Comparison of ENCODE assay signal across 7 mouse cellular contexts in genomic region chr12:11437907-11438447, GRCm38 (mm10). TPM values are rescaled to one million over a fixed set of nuclear protein-coding genes. Genes with fewer than 3 reads are reported as not detected.
DNase-seq lines count a peak whose midpoint lies in the region; ATAC-seq and TF ChIP-seq lines count a peak whose summit lies in the region.

No protein-coding gene starts in this region.

- peaks cover 18% of the 10 kb centered on the region for H3K27me3 ChIP-seq in lung, embryonic 14.5 days (ENCODE audit: insufficient read depth, low read length)
- H3K27me3 ChIP-seq in forebrain, embryonic 10.5 days (ENCODE audit: poor library complexity, severe bottlenecking), result peaks cover 50% of the 10 kb centered on the region
- 0 out of 2 replicates have a peak, but pooled peaks cover 21% of the 10 kb centered on the region for H3K27me3 ChIP-seq in limb, embryonic 14.5 days (ENCODE audit: control insufficient read depth, insufficient read depth, low read length)

- no peak overlapping the region for H3K27ac ChIP-seq in lung, embryonic 14.5 days (ENCODE audit: low read depth)
- H3K27ac ChIP-seq in forebrain, embryonic 10.5 days, result peak overlapping the region; percentile 60; the same call in 1 of the 2 replicates
- H3K27ac ChIP-seq in limb, embryonic 14.5 days (replicated peaks; ENCODE audit: low read depth, low read length), result no peak overlapping the region

- H3K4me2 ChIP-seq in lung, embryonic 14.5 days, result peak overlapping the region; percentile 74
- H3K4me2 ChIP-seq in limb, embryonic 14.5 days (replicated peaks; ENCODE audit: low read depth, low read length, severe bottlenecking), result peak overlapping the region; percentile 69

- peak overlapping the region; percentile 24 for H3K4me3 ChIP-seq in lung, embryonic 14.5 days (ENCODE audit: low read depth, low read length)
- H3K4me3 ChIP-seq in forebrain, embryonic 10.5 days, result peak overlapping the region; percentile 50
- H3K4me3 ChIP-seq in limb, embryonic 14.5 days (replicated peaks; ENCODE audit: low read length), result peak overlapping the region; percentile 26

- H3K36me3 ChIP-seq in lung, embryonic 14.5 days (ENCODE audit: insufficient read depth), result no peaks in the 10 kb centered on the region
- H3K36me3 ChIP-seq in forebrain, embryonic 10.5 days (replicated peaks), result no peaks in the 10 kb centered on the region
- no peaks in the 10 kb centered on the region for H3K36me3 ChIP-seq in limb, embryonic 14.5 days (ENCODE audit: control insufficient read depth, insufficient read depth, low read length)

- no peak for TF ChIP-seq POLR2A in limb, embryonic 14.5 days (IDR thresholded peaks at IDR 0.05; ENCODE audit: borderline replicate concordance, extremely low read depth, insufficient read depth, insufficient read length)

- 18% methylated on average over 23 of the region's 23 CpGs for WGBS in lung, embryonic 14.5 days
- 27% methylated on average over 23 of the region's 23 CpGs for WGBS in forebrain, embryonic 10.5 days
- WGBS in limb, embryonic 14.5 days, result 35% methylated on average over 18 of the region's 23 CpGs

- TF ChIP-seq CTCF in lung, embryonic 14.5 days (IDR thresholded peaks at IDR 0.05; ENCODE audit: low read depth), result no peak

- no peak overlapping the region for H3K9ac ChIP-seq in lung, embryonic 14.5 days
- no peak overlapping the region; the same call in 1 of the 2 replicates for H3K9ac ChIP-seq in limb, embryonic 14.5 days (ENCODE audit: low read depth, low read length, severe bottlenecking)

- peak; percentile 25 for DNase-seq in lung, embryonic 14.5 days
- no peak for DNase-seq in lung, postnatal 25 days (ENCODE audit: low spot score)
- DNase-seq in cerebellum, adult 8-10 months, result peak; percentile 55
- DNase-seq in forebrain, embryonic 10.5 days (ENCODE audit: extremely low spot score, low spot score), result no peak
- DNase-seq in limb, embryonic 14.5 days (ENCODE audit: low spot score), result peak; percentile 5
- DNase-seq in spleen, postnatal 14 days (ENCODE audit: low spot score in 2 of 2), result no peak

- ATAC-seq in lung, embryonic 14.5 days (ENCODE audit: insufficient read depth), result peak; percentile 21; the same call in 1 of the 2 replicates
- no peak for ATAC-seq in limb, embryonic 14.5 days (ENCODE audit: low FRiP score, low read depth)
- ATAC-seq in frontal cortex, adult (ENCODE audit: low TSS enrichment), result no peak

- H3K9me3 ChIP-seq in lung, embryonic 14.5 days (ENCODE audit: low read depth, low read length), result peaks cover under 1% of the 10 kb centered on the region; the same call in 1 of the 2 replicates
- no peaks in the 10 kb centered on the region for H3K9me3 ChIP-seq in forebrain, embryonic 10.5 days
- H3K9me3 ChIP-seq in limb, embryonic 14.5 days (ENCODE audit: control insufficient read depth, low read length), result no peaks in the 10 kb centered on the region

- H3K4me1 ChIP-seq in lung, embryonic 14.5 days (ENCODE audit: insufficient read depth), result no peaks in the 10 kb centered on the region
- peaks cover 28% of the 10 kb centered on the region for H3K4me1 ChIP-seq in forebrain, embryonic 10.5 days
- H3K4me1 ChIP-seq in limb, embryonic 14.5 days (ENCODE audit: control insufficient read depth, insufficient read depth, low read length), result peaks cover 9% of the 10 kb centered on the region

RNA-seq across cellular contexts. Expression of gene Vsnl1, which starts 1.6 kb away (rescaled TPM):
- polyA plus RNA-seq in lung, embryonic 14.5 days (2014; fragmentation: Nextera tagmentation; extraction: Ambion mirVana), result 4.5 and 7.9 TPM in 2 replicates
- polyA plus RNA-seq in forebrain, embryonic 10.5 days (2016; fragmentation: Nextera tagmentation; extraction: Ambion mirVana), result 0.71 and 0.77 TPM in 2 replicates
- polyA plus RNA-seq in limb, embryonic 14.5 days (2012; rRNA removed), result 1.4 and 1.6 TPM in 2 replicates
- polyA plus RNA-seq in limb, embryonic 14.5 days (2014; fragmentation: Nextera tagmentation; extraction: Ambion mirVana), result 1.8 TPM in 2 replicates

RNA-seq across cellular contexts. Expression of gene Rad51ap2, which starts 17.9 kb away (rescaled TPM):
- 0.59 and 0.61 TPM in 2 replicates for polyA plus RNA-seq in lung, embryonic 14.5 days (2014; fragmentation: Nextera tagmentation; extraction: Ambion mirVana)
- 0.14 and 0.45 TPM in 2 replicates for polyA plus RNA-seq in forebrain, embryonic 10.5 days (2016; fragmentation: Nextera tagmentation; extraction: Ambion mirVana)
- polyA plus RNA-seq in limb, embryonic 14.5 days (2012; rRNA removed), result 0.09 and 0.21 TPM in 2 replicates
- 0.39 and 0.57 TPM in 2 replicates for polyA plus RNA-seq in limb, embryonic 14.5 days (2014; fragmentation: Nextera tagmentation; extraction: Ambion mirVana)

Comparison
In these comparisons a context has a peak if more than half of its experiments do, and no peak if none do; other contexts are left out.
1. DNase-seq: peak in lung, embryonic 14.5 days (single experiment), cerebellum, adult 8-10 months (single experiment) and limb, embryonic 14.5 days (single experiment); none in lung, postnatal 25 days (single experiment), forebrain, embryonic 10.5 days (single experiment) and spleen, postnatal 14 days (0 of 2).
2. Peak in every context shown above with its lines, with median percentiles within 50 percentile points of each other: H3K4me3 ChIP-seq.